Mouse (Mus musculus) gonadal fat pad, adult 2 months (tissue): ENCODE data around the gene Adssl1. TPM values are rescaled to one million over a fixed set of nuclear protein-coding genes. Genes with fewer than 3 reads are reported as not detected.

Experiments
- DNase-seq: peaks from one replicate; pipeline ENCODE4 v3.0.0-alpha.2; 2012; ENCODE audit warnings: low read depth
- polyA plus RNA-seq: library from polyadenylated mRNA; depleted of rRNA; stranded (reverse); fragments of >200 nt; gene quantifications from 2 replicates; pipeline ENCODE4 v1.2.3, GENCODE M21; 2012

Gene Adssl1
- polyA plus RNA-seq, 1 experiment: 3.8 TPM

- DNase-seq: no peak
These were observed 34.2 kb downstream of the Adssl1 start for GRCm38 (mm10) chr12:112654076-112654475.

GRCm38 (mm10) chr12:112658619-112659018 is 38.8 kb downstream of the Adssl1 start:
- DNase-seq: no peak

DNA sequence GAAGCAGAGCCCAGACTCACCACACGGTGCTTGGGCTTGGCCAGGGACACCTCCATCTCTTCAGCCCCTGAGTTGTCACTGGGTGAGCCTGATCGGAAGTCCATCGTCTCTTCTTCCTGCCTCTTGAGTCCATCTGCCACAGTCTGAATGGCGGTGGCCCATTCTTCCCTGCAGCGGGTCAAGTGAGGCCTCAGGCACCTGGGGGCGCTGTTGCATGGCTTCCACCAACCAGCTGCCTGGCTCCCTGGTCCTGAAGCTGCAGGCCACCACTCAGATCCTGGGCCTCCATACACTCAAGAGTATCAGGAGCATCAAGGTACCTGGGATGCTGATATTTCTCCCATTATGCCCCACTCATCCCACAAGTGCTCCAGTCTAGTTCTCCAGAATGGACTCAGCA is 39.3 kb downstream of the Adssl1 start:
- DNase-seq: no peak

DNA sequence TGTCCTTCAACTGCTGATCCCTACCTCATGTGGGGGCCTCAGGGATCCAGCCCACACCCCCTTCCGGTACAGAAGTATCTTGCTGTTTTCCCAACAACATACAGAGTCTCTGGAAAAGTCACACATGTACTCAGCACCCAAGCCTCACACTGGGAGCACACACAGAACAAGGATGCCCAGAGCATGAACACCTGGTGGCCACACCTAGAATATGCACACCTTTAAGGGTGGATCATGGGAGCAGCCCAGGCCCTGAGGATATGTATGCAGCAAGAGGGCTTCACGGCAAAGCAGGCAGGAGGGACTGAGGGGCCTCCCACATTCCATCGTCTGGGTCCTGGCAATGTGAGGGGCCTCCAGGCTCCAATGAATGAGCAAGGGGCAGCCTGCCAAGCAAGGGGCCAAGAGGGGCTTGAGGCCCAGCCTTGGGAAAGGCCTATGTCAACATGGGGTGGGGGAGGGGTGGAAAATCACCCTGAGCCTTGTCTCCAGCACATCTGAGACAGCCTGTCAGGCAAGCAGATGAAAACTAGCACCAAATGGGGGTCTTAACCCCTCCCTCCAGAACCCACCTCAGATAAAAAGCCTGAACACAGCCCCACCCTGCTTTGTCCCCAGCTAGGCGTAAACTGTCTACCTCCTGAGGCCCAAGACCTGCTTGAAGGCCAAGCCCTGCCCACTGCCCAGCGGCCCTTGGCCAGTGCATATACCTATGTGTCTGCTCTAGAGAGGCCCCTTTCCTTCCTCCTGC is 40.9 kb downstream of the Adssl1 start:
- DNase-seq: no peak

GRCm38 (mm10) chr12:112661327-112661605 is 41.4 kb downstream of the Adssl1 start:
- DNase-seq: no peak

- no peak for DNase-seq
These were observed 42.0 kb downstream of the Adssl1 start for GRCm38 (mm10) chr12:112661851-112662250.

DNA sequence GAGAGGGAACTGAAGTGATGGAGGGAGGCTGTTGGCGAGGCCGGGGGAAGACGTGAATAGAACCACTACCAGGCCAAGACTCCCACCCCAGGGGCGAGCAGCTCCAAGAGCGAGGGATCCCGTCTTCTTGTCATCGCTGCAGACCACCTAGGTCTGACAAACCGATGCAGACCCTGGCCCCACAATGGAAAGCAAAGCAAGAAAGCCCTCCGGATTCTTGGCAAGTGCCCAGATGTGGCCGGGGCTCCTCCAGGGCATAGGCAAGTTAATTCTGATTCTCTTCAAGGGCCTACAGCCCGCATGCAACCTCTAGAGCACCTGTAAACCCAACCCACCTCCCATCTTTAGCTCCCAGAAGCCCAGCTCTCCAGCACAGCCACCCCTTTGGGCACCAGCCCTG is 43.5 kb downstream of the Adssl1 start:
- DNase-seq: no peak

GRCm38 (mm10) chr12:112663716-112664115 is 43.9 kb downstream of the Adssl1 start:
- no peak for DNase-seq

GRCm38 (mm10) chr12:112664124-112664523 is 44.3 kb downstream of the Adssl1 start:
- no peak for DNase-seq

DNA sequence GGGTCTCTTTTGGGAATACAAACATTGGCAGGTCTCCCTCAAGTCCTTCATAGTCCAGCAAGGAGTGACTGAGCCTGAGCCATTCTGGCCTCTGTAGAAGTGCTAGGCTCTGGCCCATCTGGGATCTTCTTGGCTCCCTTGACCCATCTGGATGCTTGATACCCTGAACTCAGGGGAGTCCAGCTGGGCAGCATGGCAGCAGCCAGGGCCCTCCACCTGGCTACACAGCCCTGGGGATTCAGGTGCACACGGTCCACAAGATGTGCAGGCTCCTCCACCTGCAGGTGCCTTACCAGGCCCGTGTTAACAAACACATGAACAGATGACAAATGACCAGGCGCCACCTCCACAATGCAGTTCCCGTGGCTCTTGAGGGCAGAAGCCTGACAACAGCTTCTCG is 44.8 kb downstream of the Adssl1 start:
- no peak for DNase-seq

DNA sequence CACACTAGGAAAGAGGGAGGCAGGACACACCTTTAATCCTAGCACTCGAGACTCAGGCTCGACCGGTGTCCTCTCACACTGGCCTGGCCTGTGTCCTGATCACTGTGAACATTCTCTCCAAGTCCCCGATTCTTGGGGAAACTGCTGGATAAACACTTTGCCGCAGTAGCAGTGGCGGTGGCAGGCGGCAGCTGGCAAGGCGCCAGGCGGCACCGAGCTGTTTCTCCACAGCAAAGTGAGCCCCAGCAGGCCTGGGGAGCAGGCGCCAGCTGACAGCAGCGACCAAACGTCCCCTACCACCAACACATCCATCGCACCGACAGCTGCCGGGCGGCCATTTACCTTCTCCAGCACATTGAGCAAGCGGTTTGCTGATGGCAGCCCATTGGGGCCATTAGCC is 45.6 kb downstream of the Adssl1 start:
- DNase-seq: no peak

DNA sequence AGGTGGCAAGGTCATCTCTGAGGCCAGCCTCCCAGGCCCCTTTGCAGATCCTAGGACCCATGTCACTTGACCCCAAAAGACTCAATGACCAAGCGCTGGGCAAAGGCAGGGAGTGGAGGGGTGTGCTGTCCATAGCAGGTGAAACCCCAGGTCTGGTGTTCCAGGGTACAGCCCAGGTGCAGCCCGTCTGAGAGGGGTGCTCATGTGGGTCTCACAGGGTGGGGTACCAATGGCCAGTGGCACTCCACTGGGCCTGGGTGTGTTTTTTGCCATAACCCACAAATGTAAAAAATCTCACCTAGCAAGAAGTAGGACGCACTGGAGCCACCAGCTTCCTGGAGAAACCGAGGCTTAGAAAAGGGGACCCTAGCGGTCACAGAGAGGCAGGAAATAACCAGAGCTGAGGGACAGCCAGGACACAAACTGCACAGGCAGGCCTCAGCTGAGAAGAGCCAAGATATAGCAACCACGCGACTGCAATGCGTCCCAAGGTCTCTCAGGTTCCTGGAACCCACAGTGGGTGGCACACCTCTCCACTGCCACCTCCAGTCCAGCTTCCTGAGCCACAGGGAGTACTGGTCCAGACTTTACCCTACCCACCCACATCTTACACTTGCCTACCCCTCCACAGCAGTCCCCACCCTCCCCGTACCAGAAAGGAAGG is 46.2 kb downstream of the Adssl1 start:
- DNase-seq: no peak

DNA sequence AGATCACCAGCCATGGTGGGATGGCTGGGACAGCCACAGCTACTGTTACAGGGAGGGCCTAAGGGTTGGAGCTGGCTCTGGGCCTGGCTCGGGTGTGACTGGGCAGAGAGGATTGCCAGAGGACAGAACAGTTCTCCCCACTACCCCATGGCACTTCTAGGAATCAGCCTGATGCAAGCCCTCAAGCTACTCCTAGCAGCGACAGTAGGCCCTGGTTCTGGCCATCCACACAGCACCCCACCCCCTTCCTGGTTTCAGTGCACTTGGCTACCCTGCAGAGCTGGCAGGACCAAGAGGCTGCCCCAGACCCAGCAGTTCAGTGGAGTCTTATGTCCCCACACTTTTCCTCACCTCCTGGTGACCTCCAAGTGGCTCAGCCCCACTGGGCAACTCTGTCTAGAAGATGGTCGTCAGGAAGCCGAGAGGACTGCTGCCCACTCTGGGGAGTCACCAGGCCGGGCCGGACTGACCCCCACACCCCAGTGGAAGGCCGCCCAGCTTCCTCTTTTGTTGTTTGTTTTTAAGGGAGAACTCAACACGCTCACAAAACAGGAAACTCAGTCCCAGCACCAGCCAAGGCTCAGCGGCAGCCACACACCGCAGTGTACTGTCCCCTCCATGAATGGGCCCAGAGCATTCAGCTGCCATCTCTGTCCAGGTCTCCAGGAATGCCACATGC is 47.9 kb downstream of the Adssl1 start:
- DNase-seq: no peak

- DNase-seq: no peak
These were observed 51.0 kb downstream of the Adssl1 start for GRCm38 (mm10) chr12:112670718-112671393.

- no peak for DNase-seq
These were observed 52.0 kb downstream of the Adssl1 start for GRCm38 (mm10) chr12:112671891-112672290.

DNA sequence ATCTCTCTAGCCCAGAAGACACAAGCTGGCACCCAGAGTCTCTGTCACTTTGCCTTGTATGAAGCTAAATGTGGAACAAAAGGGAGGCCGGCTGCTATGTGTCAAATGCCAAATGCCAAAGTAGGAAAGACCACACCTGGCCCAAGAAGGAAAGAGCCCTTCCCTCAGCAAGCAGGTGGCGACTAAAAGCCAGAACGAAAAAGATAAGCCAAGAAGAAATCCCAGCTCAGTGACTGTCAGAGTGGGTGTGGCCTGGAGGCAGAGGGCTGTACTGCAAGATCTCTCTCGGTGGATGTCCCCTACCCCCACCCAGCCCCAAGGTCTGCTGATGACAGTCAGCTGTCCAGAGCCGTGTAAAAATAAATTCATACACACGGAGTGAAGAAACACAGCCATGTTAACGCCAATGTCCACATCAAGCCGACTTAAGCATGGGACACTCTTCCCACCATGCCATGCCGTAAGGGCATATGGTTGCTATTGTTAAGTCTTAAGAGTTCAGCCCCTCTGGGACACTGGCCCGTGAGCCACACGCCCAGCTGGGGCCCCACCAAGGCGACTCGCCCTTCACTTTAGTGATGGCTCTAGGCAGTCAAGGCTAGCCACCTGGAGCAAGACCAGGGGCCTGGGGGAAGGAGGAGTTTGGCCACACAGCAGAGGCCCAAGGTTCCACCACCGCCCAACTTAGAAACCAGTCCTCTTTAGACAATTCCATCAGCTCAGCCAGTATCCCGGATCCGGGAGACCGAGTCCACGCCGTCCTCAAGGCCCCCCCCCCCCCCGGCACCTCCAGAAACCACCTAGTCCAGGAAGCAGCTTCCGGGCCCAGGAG is 53.1 kb downstream of the Adssl1 start:
- no peak for DNase-seq

DNA sequence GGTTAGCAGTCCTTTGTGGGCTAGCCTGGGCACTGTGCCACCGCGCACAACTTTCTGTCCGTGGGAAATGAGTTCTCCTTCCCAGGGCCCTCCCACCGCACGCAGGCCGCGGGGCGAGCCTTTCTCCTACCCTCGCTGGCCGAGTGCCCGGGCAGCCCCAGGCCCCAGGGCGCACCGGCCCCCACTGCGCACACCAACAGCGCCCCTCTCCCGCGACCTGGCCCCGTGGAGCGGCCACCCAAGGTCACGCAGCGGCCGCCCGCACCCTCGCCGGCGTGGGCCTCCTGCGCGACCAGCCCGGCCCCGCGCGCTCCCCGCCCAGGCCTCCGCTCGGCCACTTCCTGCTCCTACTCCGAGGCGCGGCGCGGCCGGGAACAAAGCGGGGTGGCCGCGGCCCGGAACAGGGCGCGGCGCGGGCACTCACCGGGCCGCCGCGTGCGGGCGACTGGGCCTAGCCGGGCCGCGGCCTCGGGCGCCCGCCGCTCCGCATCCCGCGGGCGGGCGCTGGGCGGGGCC is 53.8 kb downstream of the Adssl1 start:
- DNase-seq: no peak

- no peak for DNase-seq
These were observed 54.5 kb downstream of the Adssl1 start, which contains the start of gene Akt1 for GRCm38 (mm10) chr12:112674132-112675011. Akt1 (minus strand) TSS chr12:112674884.

GRCm38 (mm10) chr12:112675245-112676035 is 55.6 kb downstream of the Adssl1 start:
- no peak for DNase-seq

DNA sequence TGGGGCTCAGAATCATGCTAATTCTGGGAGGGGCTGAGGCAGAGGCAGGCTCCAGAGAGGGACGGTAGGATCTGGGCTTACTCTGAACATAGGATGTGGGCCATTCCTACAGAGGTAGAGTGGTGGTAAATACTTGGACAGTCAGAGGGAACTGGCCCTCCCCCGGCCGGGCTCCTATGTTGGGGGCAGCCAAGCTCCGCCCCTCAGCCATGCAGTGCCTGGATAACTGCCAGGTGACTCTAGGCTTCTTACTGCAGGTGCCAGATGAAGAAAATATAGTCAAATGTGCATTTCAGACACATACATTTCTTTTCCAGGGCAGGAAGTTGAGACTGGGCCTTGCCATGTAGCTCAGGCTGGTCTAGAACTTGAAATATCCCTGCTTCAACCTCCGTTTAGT is 57.2 kb downstream of the Adssl1 start:
- no peak for DNase-seq
